Mouse (Mus musculus) bone marrow, adult 2 months (tissue): ENCODE results near the gene Sdk2. TPM values are rescaled to one million over a fixed set of nuclear protein-coding genes. Genes with fewer than 3 reads are reported as not detected.

Source experiments
- H3K27ac ChIP-seq: fragments of 200-500 bp; 2 replicates; pipeline ENCODE4 v1.5.1; 2012; ENCODE audit warnings: low read depth, mild to moderate bottlenecking, control low read depth, inconsistent platforms, low read length; ENCODE audit not compliant: control insufficient read depth, poor library complexity, insufficient read depth
- H3K4me1 ChIP-seq: fragments of 200-500 bp; 2 replicates; pipeline ENCODE4 v1.6.1; 2011; ENCODE audit warnings: low read length; ENCODE audit not compliant: control insufficient read depth, insufficient read depth
- H3K4me3 ChIP-seq: fragments of 200-500 bp; replicated peaks from 2 replicates; pipeline ENCODE3; 2011; ENCODE audit warnings: mild to moderate bottlenecking, low read depth, low read length, control low read depth; ENCODE audit not compliant: control insufficient read depth
- CTCF ChIP-seq: fragments of 200-500 bp; IDR thresholded peaks from 2 replicates; pipeline ENCODE4 v1.5.1; 2011; ENCODE audit warnings: low read length, control low read depth; ENCODE audit not compliant: control insufficient read depth, insufficient read depth
- POLR2A ChIP-seq: fragments of 200-500 bp; IDR thresholded peaks from 2 replicates; pipeline ENCODE4 v1.6.1; 2011; ENCODE audit warnings: low read depth, mild to moderate bottlenecking, control low read depth, low read length, borderline replicate concordance; ENCODE audit not compliant: control insufficient read depth
- WGBS: fragments of 180-500 bp; shearing (Covaris S2); methylation state at CpG from one replicate; pipeline ENCODE4 v1.1.7; 2018; 5-methylcytosine and 5-hydroxymethylcytosine counted together
- polyA plus RNA-seq: library from polyadenylated mRNA; stranded (reverse); fragments of >200 nt; gene quantifications from 2 replicates; pipeline ENCODE4 v1.2.4, GENCODE M21; 2011; ENCODE audit warnings: low replicate concordance; ENCODE audit not compliant: missing spikeins, insufficient read depth, insufficient read length

The Sdk2 gene
- polyA plus RNA-seq, 1 experiment: 0.17 TPM

GRCm38 (mm10) chr11:113974876-113975666 lies 91.8 kb downstream of the Sdk2 start:
- Histone ChIP-seq H3K4me1 (no peaks in the 10 kb centered on the region), H3K4me3 (no peak overlapping the region), H3K27ac (no peak overlapping the region)
- no peak for TF ChIP-seq POLR2A
- no peak for TF ChIP-seq CTCF
- 66% methylated on average over 16 of the region's 16 CpGs for WGBS

- no peak overlapping the region for H3K27ac ChIP-seq
- H3K4me3 ChIP-seq: no peak overlapping the region
- no peaks in the 10 kb centered on the region for H3K4me1 ChIP-seq
- WGBS: 38% methylated on average over 3 of the region's 3 CpGs
- no peak for TF ChIP-seq POLR2A
- no peak for TF ChIP-seq CTCF
Measured at GRCm38 (mm10) chr11:113972517-113972872, 94.4 kb downstream of the Sdk2 start.

- TF ChIP-seq POLR2A (no peak), CTCF (no peak)
- H3K4me3 ChIP-seq: no peak overlapping the region
- no peaks in the 10 kb centered on the region for H3K4me1 ChIP-seq
- no peak overlapping the region for H3K27ac ChIP-seq
- whole genome bisulfite sequencing: 88% methylated on average over 19 of the region's 19 CpGs
Measured at GRCm38 (mm10) chr11:113971609-113972516, 95.0 kb downstream of the Sdk2 start.

GRCm38 (mm10) chr11:113970026-113970425 lies 96.8 kb downstream of the Sdk2 start:
- H3K4me3 ChIP-seq: no peak overlapping the region
- 72% methylated on average over 2 of the region's 2 CpGs for WGBS
- TF ChIP-seq POLR2A: no peak
- TF ChIP-seq CTCF: no peak
- H3K27ac ChIP-seq: no peak overlapping the region
- H3K4me1 ChIP-seq: no peaks in the 10 kb centered on the region

GRCm38 (mm10) chr11:113965214-113965613 lies 101.6 kb downstream of the Sdk2 start:
- Histone ChIP-seq H3K4me3 (no peak overlapping the region), H3K27ac (no peak overlapping the region), H3K4me1 (no peaks in the 10 kb centered on the region)
- no peak for TF ChIP-seq CTCF
- TF ChIP-seq POLR2A: no peak
- 77% methylated on average over 1 of the region's 1 CpGs for WGBS

GRCm38 (mm10) chr11:113962751-113963150 lies 104.1 kb downstream of the Sdk2 start:
- no peak overlapping the region for H3K4me3 ChIP-seq
- WGBS: 73% methylated on average over 3 of the region's 3 CpGs
- no peak overlapping the region for H3K27ac ChIP-seq
- H3K4me1 ChIP-seq: no peaks in the 10 kb centered on the region
- TF ChIP-seq POLR2A (no peak), CTCF (no peak)

- WGBS: 85% methylated on average over 15 of the region's 15 CpGs
- no peak for TF ChIP-seq POLR2A
- no peak for TF ChIP-seq CTCF
Measured at GRCm38 (mm10) chr11:113951616-113951988, 115.2 kb downstream of the Sdk2 start.

GRCm38 (mm10) chr11:113950904-113951615 lies 115.8 kb downstream of the Sdk2 start:
- Histone ChIP-seq H3K27ac (no peak overlapping the region), H3K4me1 (no peaks in the 10 kb centered on the region), H3K4me3 (no peak overlapping the region)
- no peak for TF ChIP-seq POLR2A
- no peak for TF ChIP-seq CTCF
- WGBS: 80% methylated on average over 7 of the region's 7 CpGs

More at GRCm38 (mm10) chr11:113951616-113951988, 115.2 kb downstream of the Sdk2 start:
- H3K27ac ChIP-seq: no peak overlapping the region
- H3K4me1 ChIP-seq: no peaks in the 10 kb centered on the region
- no peak overlapping the region for H3K4me3 ChIP-seq
